ENCODE assay signal across 16 mouse cellular contexts in the genomic region with DNA sequence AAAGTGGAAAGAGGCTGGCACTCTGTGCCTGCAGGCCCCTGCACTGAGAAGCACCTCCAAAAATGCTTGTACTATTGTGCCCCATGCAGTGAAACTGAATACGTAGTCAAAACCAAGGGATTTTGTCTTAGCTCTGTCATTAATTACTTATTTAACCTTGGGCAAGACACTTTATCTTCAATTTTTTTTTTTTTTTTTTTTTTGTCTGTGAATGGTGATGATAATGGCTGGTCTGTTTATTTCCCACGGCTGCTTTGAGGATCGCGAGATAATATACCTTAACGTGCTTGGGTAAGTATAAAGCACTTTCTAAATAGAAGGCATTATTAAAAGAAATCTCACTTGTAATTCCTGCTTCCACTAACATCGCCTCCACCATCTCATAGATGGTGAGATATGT. TPM values are rescaled to one million over a fixed set of nuclear protein-coding genes. Genes with fewer than 3 reads are reported as not detected.
DNase-seq lines count a peak whose midpoint lies in the region; TF ChIP-seq lines count a peak whose summit lies in the region.
"Had no signal": no experiment of that assay in that cellular context is flagged by ENCODE, and none has a peak within 500 bp of the region (broad histone marks: within the 10 kb centered on the region; RNA-seq: fewer than 3 reads in every experiment).

No protein-coding gene starts in this region.

- no peaks in the 10 kb centered on the region for H3K27me3 ChIP-seq in MEL (ENCODE audit: control insufficient read depth in 1 of 2, insufficient read depth in 2 of 2, low read length in 2 of 2)
- H3K27me3 ChIP-seq: Patski had no signal

- no peak for TF ChIP-seq RAD21 in MEL (IDR thresholded peaks at IDR 0.05; ENCODE audit: low read depth, low read length)

- H3K79me2 ChIP-seq in MEL (ENCODE audit: control insufficient read depth, insufficient read depth, low read length, poor library complexity), result no peaks in the 10 kb centered on the region; the same call in 1 of the 2 replicates

- H3K9me3 ChIP-seq in MEL (replicated peaks; ENCODE audit: insufficient read depth, low read length), result no peaks in the 10 kb centered on the region

- DNase-seq in MEL (ENCODE audit: low read depth, low spot score), result peak; percentile 39
- DNase-seq in cerebellum, postnatal 14 days, result no peak
- DNase-seq: adrenal gland, adult 2 months; adrenal gland, adult 8-10 months; adrenal gland, postnatal 10 days; adrenal gland, postnatal 14 days; adrenal gland, postnatal 25 days; adrenal gland, postnatal 36 days; B cell, adult 2 months; cerebellum, adult 11 months; cerebellum, adult 11-12 months; cerebellum, adult 18-20 months; cerebellum, adult 2 months; cerebellum, adult 8-10 months had no signal

- no peak for TF ChIP-seq CTCF in MEL (IDR thresholded peaks at IDR 0.05 in 2 of 3, conservative IDR thresholded peaks at IDR 0.05 in 1 of 3; ENCODE audit: control insufficient read depth in 1 of 3, insufficient read depth in 1 of 3, low read depth in 2 of 3, low read length in 3 of 3, poor library complexity in 1 of 3, severe bottlenecking in 1 of 3)

- no peak for TF ChIP-seq POLR2A in MEL (IDR thresholded peaks at IDR 0.05; ENCODE audit: control insufficient read depth in 1 of 2, insufficient read depth in 1 of 2, low read depth in 1 of 2, low read length in 2 of 2, poor library complexity in 1 of 2)

- no peak overlapping the region; a peak in 1 of 4 replicates for H3K4me3 ChIP-seq in MEL (ENCODE audit: control insufficient read depth in 1 of 2, insufficient read depth in 1 of 2, low read depth in 2 of 2, low read length in 2 of 2)

- peak in 1 of 2 experiments; percentile 37; a peak in 2 of 4 replicates for TF ChIP-seq EP300 in MEL (IDR thresholded peaks at IDR 0.05; ENCODE audit: low read depth in 1 of 2, low read length in 2 of 2)

- H3K4me1 ChIP-seq in MEL (ENCODE audit: control insufficient read depth in 1 of 2, insufficient read depth in 2 of 2, low read length in 2 of 2), result peaks cover 15 to 34% of the 10 kb centered on the region in 2 experiments

- H3K9ac ChIP-seq in MEL (ENCODE audit: control insufficient read depth, low read depth, low read length, poor library complexity, severe bottlenecking), result no peak overlapping the region

- H3K36me3 ChIP-seq in MEL (ENCODE audit: control insufficient read depth in 1 of 2, insufficient read depth in 2 of 2, low read length in 2 of 2), result peaks cover 0 to 32% of the 10 kb centered on the region in 2 experiments; a peak in 2 of 4 replicates
- H3K36me3 ChIP-seq: G1E had no signal

- H3K27ac ChIP-seq in MEL (ENCODE audit: control insufficient read depth, low read depth, low read length), result no peak overlapping the region

TF ChIP-seq in MEL, 35 proteins besides CTCF, POLR2A, EP300 and RAD21:
- peak; percentile 55; the same call in 1 of the 2 replicates for TF ChIP-seq ETS1 (IDR thresholded peaks at IDR 0.05; ENCODE audit: low read depth, low read length)
- TF ChIP-seq TCF12 (IDR thresholded peaks at IDR 0.05; ENCODE audit: low read depth, low read length), result no peak
- TF ChIP-seq HCFC1 (IDR thresholded peaks at IDR 0.05; ENCODE audit: low read depth, low read length), result no peak
- peak; percentile 96 for TF ChIP-seq ZNF384 (IDR thresholded peaks at IDR 0.05; ENCODE audit: low read depth, low read length)

RNA-seq across cellular contexts. Expression of a gene that starts 5.2 kb away (rescaled TPM):
- 16.6 and 22.7 TPM in 2 replicates for total RNA-seq in MEL (2012; rRNA removed)
- 10 to 100 TPM; 16.2 to 36.6 TPM for polyA plus RNA-seq in MEL (2012; ENCODE audit: insufficient read depth in 1 of 2, insufficient read length in 2 of 2, low read depth in 1 of 2, low replicate concordance in 2 of 2, missing spikeins in 1 of 2)
- polyA plus RNA-seq: G1E had no signal
